Mouse (Mus musculus) neural tube, embryonic 11.5 days (tissue): Measurements from ENCODE around the gene Anxa2. TPM values are rescaled to one million over a fixed set of nuclear protein-coding genes. Genes with fewer than 3 reads are reported as not detected.

Source experiments
- ATAC-seq: fragments of 200-750 bp; cut with Nextera tagmentation; 2 replicates; pipeline ENCODE4 v1.8.0; 2017; ENCODE audit warnings: moderate number of reproducible peaks, mild to moderate bottlenecking, moderate TSS enrichment, moderate library complexity; ENCODE audit not compliant: insufficient read depth, low FRiP score, low TSS enrichment
- DNase-seq: peaks from one replicate; pipeline ENCODE4 v3.0.0-alpha.2; 2015; ENCODE audit warnings: low spot score
- H3K27ac ChIP-seq: fragments of 300-500 bp; sonication (generic); 2 replicates; pipeline ENCODE4 v1.5.1; 2014; ENCODE audit warnings: low read depth, mild to moderate bottlenecking, low read length
- H3K27me3 ChIP-seq: fragments of 300-500 bp; sonication (generic); 2 replicates; pipeline ENCODE4 v1.6.1; 2014; ENCODE audit warnings: mild to moderate bottlenecking, low read length, mixed read lengths; ENCODE audit not compliant: control insufficient read depth, insufficient read depth
- H3K36me3 ChIP-seq: fragments of 300-500 bp; sonication (generic); 2 replicates; pipeline ENCODE4 v1.6.1; 2014; ENCODE audit warnings: mild to moderate bottlenecking, low read length, moderate library complexity, mixed read lengths; ENCODE audit not compliant: control insufficient read depth, insufficient read depth
- H3K4me1 ChIP-seq: fragments of 300-500 bp; sonication (generic); 2 replicates; pipeline ENCODE4 v1.6.1; 2014; ENCODE audit warnings: low read length, mixed read lengths; ENCODE audit not compliant: control insufficient read depth, insufficient read depth
- H3K4me2 ChIP-seq: fragments of 300-500 bp; sonication (generic); 2 replicates; pipeline ENCODE4 v1.6.1; 2014; ENCODE audit warnings: low read depth, mild to moderate bottlenecking, moderate library complexity
- H3K4me3 ChIP-seq: fragments of 300-500 bp; sonication (generic); 2 replicates; pipeline ENCODE4 v1.5.1; 2014; ENCODE audit warnings: low read depth, low read length
- H3K9ac ChIP-seq: fragments of 300-500 bp; sonication (generic); 2 replicates; pipeline ENCODE4 v1.6.1; 2014; ENCODE audit warnings: mild to moderate bottlenecking, low read length
- H3K9me3 ChIP-seq: fragments of 300-500 bp; sonication (generic); 2 replicates; pipeline ENCODE4 v1.6.1; 2016; ENCODE audit warnings: low read length; ENCODE audit not compliant: control insufficient read depth
- WGBS: fragments of 180-500 bp; shearing (Covaris S2); extraction: QIAGEN DNeasy Blood & Tissue Kit; methylation state at CpG from one replicate; pipeline ENCODE4 v1.1.7; 2014; 5-methylcytosine and 5-hydroxymethylcytosine counted together
- polyA plus RNA-seq: library from polyadenylated mRNA; unstranded; fragments of >200 nt; fragmentation: Nextera tagmentation; extraction: Ambion mirVana; gene quantifications from 2 replicates; pipeline ENCODE4 v1.2.1, GENCODE M21; 2014

Anxa2 gene
- polyA plus RNA-seq, 1 experiment from 2014 or later: 167 TPM

DNA sequence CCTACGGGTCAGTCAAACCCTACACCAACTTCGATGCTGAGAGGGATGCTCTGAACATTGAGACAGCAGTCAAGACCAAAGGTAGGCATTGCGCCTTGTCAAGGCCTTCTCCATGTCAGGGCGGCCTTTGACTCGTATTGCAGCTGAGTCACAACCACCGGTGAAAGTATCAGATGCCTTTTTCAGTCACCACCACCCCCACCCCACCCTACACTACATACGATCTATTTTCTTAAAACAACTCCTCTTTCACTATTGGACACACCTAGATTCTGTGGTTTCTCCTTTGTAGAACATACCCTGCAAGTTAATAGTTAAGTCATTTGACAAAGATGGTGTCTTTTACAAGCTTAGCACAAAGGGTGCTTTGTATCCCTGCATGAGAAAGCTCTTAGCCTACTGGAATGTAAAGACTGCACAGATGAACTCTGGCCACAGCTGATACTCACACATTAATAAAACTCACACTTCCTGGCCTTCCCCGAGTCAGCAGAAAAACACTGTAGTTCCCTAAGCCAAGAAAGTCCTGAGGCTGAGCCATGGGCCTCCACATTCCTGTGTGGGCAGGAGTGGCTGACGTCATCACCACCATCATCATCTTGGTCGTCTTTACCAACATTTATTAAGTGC, 14.0 kb downstream of the Anxa2 start:
- Histone ChIP-seq H3K9me3 (no peaks in the 10 kb centered on the region), H3K9ac (no peak overlapping the region), H3K4me2 (no peak overlapping the region), H3K27ac (no peak overlapping the region), H3K4me1 (peaks cover 8% of the 10 kb centered on the region), H3K4me3 (no peak overlapping the region), H3K36me3 (no peaks in the 10 kb centered on the region), H3K27me3 (no peaks in the 10 kb centered on the region)
- DNase-seq: no peak
- ATAC-seq: no peak
- 68% methylated on average over 10 of the region's 10 CpGs for WGBS

DNA sequence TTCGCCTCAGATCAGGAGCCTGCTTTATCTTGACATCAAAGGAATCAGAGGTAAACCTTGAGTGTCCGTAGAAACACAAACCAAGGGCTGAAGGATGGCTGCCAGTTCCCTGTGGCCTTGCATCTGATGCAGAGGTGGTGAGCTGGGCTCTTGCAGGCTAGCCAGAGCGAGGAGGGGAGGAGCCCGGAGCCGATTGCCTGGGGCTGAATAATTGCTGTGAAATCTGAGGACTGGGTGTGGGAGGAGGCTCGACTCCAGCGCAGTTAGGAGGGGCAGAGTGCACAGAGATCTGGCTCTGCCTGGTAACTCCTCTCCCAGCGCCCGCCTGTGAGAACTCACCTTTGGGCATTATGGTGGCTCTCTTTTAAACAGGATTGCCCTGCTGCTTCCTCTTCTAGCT, 15.6 kb downstream of the Anxa2 start:
- no peaks in the 10 kb centered on the region for H3K36me3 ChIP-seq
- no peaks in the 10 kb centered on the region for H3K27me3 ChIP-seq
- no peak overlapping the region for H3K4me2 ChIP-seq
- H3K4me1 ChIP-seq: peaks cover 8% of the 10 kb centered on the region
- ATAC-seq (no peak; the same call in 1 of the 2 replicates), DNase-seq (peak; percentile 80)
- H3K9ac ChIP-seq: no peak overlapping the region
- no peak overlapping the region for H3K27ac ChIP-seq
- 4% methylated on average over 9 of the region's 9 CpGs for WGBS
- H3K9me3 ChIP-seq: no peaks in the 10 kb centered on the region
- no peak overlapping the region for H3K4me3 ChIP-seq

DNA sequence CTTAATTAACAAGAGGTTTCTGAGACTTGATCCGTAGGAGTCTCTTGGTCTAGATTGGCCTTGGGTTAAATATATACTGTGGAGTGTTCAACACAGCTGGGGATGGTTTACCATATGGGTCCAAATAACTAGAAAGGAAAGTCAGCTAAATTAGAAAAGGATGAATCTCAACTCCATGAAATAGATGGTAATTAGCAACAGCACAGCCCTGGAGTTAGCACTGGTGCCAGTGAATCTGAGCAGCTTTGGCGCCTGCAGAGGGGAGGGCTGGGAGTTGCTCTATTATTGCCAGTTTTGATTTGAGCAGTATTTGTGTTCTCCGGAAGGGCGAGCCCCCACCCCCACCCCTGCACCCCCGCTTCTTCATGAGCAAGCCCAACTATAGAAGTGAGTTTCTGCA, 16.9 kb downstream of the Anxa2 start:
- Histone ChIP-seq H3K36me3 (no peaks in the 10 kb centered on the region), H3K27ac (no peak overlapping the region), H3K4me3 (no peak overlapping the region), H3K4me1 (peaks cover 8% of the 10 kb centered on the region), H3K27me3 (no peaks in the 10 kb centered on the region), H3K9ac (no peak overlapping the region), H3K9me3 (no peaks in the 10 kb centered on the region), H3K4me2 (no peak overlapping the region)
- 80% methylated on average over 5 of the region's 5 CpGs for WGBS
- ATAC-seq (no peak), DNase-seq (no peak)

DNA sequence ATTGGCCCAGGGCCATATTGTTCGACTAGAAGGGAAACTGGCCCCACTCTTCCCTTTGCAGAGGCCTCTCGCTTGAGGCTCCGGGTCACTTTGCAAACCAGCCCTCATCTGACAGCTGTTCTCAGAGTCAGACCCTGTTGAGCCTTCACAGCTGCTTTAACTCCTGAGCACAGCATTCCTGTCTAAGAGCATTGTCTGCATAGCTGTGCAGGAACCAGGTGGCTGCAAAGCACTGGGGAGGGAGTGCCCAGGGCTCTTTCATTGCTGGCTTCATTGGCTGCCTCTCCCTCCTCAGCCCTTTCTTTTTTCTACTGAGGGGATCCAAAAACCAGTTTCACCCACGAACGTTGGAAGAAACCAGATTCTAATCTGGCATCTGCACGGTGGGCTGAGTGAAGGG, 17.5 kb downstream of the Anxa2 start:
- DNase-seq: peak; percentile 25
- no peak overlapping the region for H3K4me3 ChIP-seq
- no peak for ATAC-seq

DNA sequence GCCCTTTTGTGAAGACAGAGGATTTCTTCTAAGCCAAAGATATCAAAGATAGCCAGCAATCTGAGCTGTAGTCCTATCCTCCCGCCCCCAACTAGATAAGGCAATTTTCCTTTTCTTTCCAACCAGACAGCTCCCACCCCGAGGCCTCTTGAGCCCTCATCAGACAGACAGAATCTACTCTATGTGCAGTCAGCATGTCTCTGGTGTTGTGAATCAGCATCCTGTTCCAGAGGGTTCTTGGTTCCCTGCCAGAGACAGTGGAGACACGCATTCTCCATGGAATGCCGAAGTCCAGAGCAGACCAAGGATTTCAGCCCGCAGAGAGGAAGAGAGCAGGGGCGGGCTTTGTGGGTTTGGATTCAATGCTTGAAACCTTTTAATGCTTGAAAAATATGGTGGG, 19.3 kb downstream of the Anxa2 start:
- Histone ChIP-seq H3K4me3 (no peak overlapping the region), H3K36me3 (no peaks in the 10 kb centered on the region), H3K27me3 (no peaks in the 10 kb centered on the region), H3K27ac (no peak overlapping the region), H3K4me2 (no peak overlapping the region), H3K9ac (no peak overlapping the region), H3K9me3 (no peaks in the 10 kb centered on the region), H3K4me1 (peaks cover 11% of the 10 kb centered on the region)
- 91% methylated on average over 6 of the region's 6 CpGs for WGBS
- ATAC-seq (no peak), DNase-seq (no peak)

More for the DNA sequence above, 17.5 kb downstream of the Anxa2 start:
- WGBS: 26% methylated on average over 6 of the region's 6 CpGs
- Histone ChIP-seq H3K9ac (no peak overlapping the region), H3K36me3 (no peaks in the 10 kb centered on the region), H3K27me3 (no peaks in the 10 kb centered on the region), H3K27ac (no peak overlapping the region), H3K4me2 (no peak overlapping the region), H3K9me3 (no peaks in the 10 kb centered on the region), H3K4me1 (peaks cover 8% of the 10 kb centered on the region)

DNA sequence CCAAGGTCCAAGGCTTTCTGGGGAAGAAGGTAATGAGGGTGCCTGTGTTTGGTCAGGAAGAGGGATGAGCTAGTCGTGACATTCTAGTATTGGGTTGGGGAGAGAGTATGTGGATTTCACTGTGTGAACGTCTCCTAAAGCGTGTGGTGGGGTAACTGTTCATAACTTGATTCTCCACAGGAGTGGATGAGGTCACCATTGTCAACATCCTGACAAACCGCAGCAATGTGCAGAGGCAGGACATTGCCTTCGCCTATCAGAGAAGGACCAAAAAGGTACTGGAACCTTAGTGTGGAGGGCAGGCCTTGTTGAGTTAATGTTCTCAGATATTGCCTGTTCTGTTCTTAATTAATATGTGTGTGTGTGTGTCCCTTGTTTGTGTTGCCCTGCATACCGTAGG, 22.5 kb downstream of the Anxa2 start:
- Histone ChIP-seq H3K27me3 (no peaks in the 10 kb centered on the region), H3K4me3 (no peak overlapping the region), H3K27ac (no peak overlapping the region), H3K4me1 (peaks cover 4% of the 10 kb centered on the region; the same call in 1 of the 2 replicates), H3K9me3 (no peaks in the 10 kb centered on the region), H3K36me3 (no peaks in the 10 kb centered on the region), H3K4me2 (no peak overlapping the region), H3K9ac (no peak overlapping the region)
- 79% methylated on average over 6 of the region's 6 CpGs for WGBS
- ATAC-seq (no peak), DNase-seq (no peak)

DNA sequence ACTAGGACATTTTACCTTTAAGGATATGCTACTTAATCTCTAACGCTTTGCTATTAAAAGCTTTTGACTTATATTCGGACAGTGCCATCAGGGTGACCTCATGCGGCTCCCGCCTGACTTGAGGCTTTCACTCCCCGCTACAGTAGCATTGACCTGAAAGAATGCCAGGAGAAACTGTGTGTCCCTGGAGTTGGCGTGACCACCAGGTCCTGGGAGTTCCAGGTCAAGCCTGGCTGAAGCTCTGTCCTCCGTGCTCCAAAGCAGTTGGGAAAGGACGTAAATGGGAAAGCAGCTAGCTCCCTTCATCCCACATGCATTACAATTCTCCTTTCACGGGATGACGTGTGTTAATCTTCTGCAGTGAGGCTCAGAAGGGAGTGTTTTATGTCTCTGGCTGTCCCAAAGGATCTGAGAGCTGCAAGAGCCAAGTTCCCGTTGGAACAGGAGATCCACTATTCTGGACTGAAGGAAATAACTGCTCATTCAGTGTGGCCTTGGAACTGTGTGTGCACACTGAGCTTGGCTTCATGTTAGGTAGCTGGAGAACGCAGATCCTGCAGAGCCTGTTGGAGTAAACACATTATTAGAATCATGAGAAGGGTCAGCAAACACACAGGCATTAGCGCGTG, 23.9 kb downstream of the Anxa2 start:
- Histone ChIP-seq H3K36me3 (no peaks in the 10 kb centered on the region), H3K4me3 (no peak overlapping the region), H3K27me3 (no peaks in the 10 kb centered on the region), H3K27ac (no peak overlapping the region), H3K9me3 (no peaks in the 10 kb centered on the region), H3K4me2 (no peak overlapping the region), H3K4me1 (peaks cover 3% of the 10 kb centered on the region; the same call in 1 of the 2 replicates), H3K9ac (no peak overlapping the region)
- ATAC-seq: no peak
- no peak for DNase-seq
- 66% methylated on average over 14 of the region's 14 CpGs for WGBS

DNA sequence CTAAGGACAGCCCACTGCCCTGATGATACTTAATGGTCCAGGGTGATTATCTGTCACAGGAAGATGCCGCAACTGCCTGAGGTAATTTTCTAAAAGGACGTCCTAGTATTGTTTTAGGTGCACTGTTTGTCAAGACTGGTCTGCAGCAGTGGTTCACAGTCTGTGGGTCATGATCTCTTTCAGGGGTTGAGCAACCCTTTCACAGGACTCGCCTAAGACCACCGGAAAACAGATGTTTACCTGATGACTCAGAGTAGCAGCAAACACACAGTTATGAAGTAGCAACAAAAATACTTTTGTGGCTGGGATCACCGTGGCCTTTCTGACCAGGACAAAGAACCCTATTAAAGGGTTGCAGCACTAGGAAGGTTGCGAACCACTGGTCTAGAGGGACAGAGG, 24.4 kb downstream of the Anxa2 start:
- WGBS: 72% methylated on average over 6 of the region's 6 CpGs
- H3K9ac ChIP-seq: no peak overlapping the region
- no peaks in the 10 kb centered on the region for H3K9me3 ChIP-seq
- H3K4me2 ChIP-seq: no peak overlapping the region
- H3K36me3 ChIP-seq: no peaks in the 10 kb centered on the region
- H3K4me3 ChIP-seq: no peak overlapping the region
- DNase-seq: no peak
- peaks cover 3% of the 10 kb centered on the region; the same call in 1 of the 2 replicates for H3K4me1 ChIP-seq
- ATAC-seq: no peak
- no peak overlapping the region for H3K27ac ChIP-seq
- no peaks in the 10 kb centered on the region for H3K27me3 ChIP-seq

DNA sequence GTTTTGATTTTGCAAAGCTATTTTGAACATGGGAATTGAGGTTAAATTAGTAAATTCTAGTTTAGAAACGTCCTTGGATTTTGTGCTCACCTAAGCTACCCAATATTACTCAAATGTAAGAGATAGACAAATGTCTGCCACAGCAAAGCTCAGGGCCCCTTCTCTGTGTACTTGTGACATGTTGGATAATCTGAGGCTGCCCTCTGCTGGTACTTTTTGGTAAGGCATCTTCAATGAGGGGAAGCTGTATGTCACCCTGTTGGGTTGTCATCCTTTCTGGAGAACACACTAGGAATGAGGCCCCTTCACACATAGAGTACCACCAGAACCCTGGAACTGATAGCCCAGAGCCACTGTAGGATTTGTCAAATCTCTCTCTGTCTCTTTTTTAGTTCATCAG, 26.9 kb downstream of the Anxa2 start:
- no peak overlapping the region for H3K27ac ChIP-seq
- no peak for ATAC-seq
- WGBS: 3% methylated on average over 1 of the region's 1 CpGs

More for the DNA sequence above, 26.9 kb downstream of the Anxa2 start:
- no peak overlapping the region for H3K4me2 ChIP-seq
- DNase-seq: peak; percentile 79
- H3K27me3 ChIP-seq: no peaks in the 10 kb centered on the region
- no peaks in the 10 kb centered on the region for H3K9me3 ChIP-seq
- H3K4me1 ChIP-seq: peaks cover 3% of the 10 kb centered on the region; the same call in 1 of the 2 replicates
- no peak overlapping the region for H3K9ac ChIP-seq
- no peaks in the 10 kb centered on the region for H3K36me3 ChIP-seq
- no peak overlapping the region for H3K4me3 ChIP-seq
